Mouse (Mus musculus): ENCODE measurements around the gene Icam1.
A peak's percentile ranks its signal among the peaks of the same experiment; 100 is the strongest.
"Not testable (repeated sequence)": the region's sequence is repeated elsewhere in the genome, so short reads cannot be mapped to it uniquely, and the experiment has no call there.

Icam1 gene

DNA sequence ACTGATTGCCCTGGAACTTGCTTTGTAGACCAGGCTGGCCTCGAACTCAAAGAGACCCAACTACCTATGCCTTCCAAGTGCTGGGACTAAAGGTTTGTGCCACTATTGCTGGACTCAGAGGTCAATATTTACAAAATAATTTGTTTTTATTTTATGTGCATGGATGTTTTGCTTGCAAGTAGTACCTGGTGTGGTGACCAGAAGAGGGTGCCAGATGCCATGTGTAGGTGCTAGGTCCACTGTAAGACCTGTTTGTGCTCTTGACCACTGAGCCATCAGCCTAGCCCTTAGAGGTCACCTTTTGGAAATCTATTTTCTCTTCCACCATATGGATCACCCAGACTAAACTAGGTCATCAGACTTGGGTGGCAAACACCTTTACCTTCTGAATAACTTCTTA, 6.9 kb downstream of the Icam1 start:
- DNase-seq (ENCODE audit: low read depth, low spot score): no peak

DNA sequence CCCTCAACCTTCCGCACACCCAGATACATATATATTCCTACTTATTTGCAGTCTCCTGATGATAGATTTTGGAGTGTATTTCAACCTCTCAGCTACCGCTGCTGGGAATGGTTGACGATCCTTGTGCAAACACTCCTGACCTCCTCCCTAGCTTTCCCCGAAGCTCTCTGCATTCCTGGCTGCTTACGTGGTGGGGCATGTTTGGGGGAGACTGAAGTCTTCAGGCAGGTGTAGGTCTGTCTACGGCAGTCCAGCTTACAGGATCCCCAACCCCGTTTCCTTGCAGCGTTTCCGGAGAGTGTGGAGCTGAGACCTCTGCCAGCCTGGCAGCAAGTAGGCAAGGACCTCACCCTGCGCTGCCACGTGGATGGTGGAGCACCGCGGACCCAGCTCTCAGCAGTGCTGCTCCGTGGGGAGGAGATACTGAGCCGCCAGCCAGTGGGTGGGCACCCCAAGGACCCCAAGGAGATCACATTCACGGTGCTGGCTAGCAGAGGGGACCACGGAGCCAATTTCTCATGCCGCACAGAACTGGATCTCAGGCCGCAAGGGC, 9.5 kb downstream of the Icam1 start:
- no peak for DNase-seq (ENCODE audit: low read depth, low spot score)

DNA sequence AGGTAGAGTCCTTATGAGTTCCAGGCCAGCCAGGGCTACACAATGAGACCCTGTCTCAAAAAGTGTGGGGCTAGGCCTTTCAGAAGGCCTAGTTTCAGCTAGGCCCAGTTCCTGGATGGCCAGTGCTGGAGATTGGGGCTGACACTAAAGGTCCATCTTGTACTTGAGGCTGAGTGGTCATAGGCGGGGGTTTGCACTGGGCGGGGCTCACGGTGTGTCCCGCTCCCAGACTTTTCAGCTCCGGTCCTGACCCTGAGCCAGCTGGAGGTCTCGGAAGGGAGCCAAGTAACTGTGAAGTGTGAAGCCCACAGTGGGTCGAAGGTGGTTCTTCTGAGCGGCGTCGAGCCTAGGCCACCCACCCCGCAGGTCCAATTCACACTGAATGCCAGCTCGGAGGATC, 11.1 kb downstream of the Icam1 start:
- no peak for DNase-seq (ENCODE audit: low read depth, low spot score)

DNA sequence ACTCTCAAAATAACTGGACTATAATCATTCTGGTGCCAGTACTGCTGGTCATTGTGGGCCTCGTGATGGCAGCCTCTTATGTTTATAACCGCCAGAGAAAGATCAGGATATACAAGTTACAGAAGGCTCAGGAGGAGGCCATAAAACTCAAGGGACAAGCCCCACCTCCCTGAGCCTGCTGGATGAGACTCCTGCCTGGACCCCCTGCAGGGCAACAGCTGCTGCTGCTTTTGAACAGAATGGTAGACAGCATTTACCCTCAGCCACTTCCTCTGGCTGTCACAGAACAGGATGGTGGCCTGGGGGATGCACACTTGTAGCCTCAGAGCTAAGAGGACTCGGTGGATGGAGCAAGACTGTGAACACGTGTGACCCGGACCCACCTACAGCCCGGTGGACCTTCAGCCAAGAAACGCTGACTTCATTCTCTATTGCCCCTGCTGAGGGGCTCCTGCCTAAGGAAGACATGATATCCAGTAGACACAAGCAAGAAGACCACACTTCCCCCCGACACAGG, 12.0 kb downstream of the Icam1 start:
- DNase-seq (ENCODE audit: low read depth, low spot score): no peak

DNA sequence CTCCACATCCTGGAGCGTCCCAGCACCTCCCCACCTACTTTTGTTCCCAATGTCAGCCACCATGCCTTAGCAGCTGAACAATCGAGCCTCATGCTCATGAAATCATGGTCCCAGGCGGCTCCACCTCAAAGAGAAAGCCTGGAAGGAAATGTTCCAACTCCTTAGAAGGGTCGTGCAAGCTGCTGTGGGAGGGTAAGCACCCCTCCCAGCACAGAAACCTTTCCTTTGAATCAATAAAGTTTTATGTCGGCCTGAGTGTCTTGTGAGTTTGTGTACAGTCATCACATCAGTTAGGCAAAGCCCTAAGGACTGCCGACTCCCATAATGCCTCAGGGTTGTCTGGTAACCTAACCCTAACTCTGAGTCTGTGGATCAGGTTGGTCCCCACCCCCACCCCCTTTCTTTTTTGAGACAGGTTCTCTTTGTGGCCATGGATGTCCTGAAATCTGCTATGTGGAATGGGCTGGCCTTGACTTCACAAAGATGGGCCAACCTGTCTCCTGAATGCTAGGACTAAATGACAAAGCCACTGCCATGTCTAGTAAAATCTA, 12.8 kb downstream of the Icam1 start:
- no peak for DNase-seq (ENCODE audit: low read depth, low spot score)

DNA sequence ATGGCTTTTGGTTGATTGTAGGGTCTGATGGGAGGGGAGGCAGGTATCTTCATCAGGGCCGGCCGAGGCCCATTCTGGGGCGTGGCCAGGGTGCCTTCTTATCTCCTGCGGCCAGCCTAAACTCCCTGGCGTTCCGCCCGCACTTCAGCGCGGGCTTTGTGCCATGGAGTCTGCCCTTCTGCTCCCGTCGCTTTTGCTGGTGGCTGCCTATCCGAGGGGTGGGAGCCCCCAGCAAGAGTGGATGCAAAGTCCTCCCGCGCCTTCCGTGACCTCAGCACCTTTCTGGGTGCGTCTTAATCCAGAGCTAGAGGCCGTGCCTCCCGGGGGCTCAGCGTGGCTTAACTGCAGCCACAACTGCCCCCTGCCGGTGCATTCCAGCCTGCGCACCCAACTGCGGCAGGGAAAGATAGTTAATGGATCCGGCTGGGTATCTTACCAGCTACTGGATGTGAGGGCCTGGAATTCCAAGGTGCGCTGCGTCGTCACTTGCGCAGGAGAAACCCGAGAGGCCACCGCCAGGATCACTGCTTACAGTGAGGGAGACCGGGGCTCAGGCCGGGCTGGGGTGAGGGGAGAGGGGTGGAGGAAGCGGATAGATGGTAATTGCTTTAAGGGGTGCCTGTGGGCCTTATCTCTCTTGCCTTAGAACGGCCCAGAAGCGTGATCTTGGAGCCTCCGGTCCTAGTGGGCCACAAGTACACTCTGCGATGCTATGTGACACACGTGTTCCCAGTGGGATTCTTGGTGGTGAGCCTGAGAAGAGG, 13.7 kb downstream of the Icam1 start, which contains the start of gene Icam4:
Icam4 (plus strand) TSS at position 83 of the 764 bp plus-strand sequence.
- DNase-seq (ENCODE audit: low read depth, low spot score): peak; percentile 85

DNA sequence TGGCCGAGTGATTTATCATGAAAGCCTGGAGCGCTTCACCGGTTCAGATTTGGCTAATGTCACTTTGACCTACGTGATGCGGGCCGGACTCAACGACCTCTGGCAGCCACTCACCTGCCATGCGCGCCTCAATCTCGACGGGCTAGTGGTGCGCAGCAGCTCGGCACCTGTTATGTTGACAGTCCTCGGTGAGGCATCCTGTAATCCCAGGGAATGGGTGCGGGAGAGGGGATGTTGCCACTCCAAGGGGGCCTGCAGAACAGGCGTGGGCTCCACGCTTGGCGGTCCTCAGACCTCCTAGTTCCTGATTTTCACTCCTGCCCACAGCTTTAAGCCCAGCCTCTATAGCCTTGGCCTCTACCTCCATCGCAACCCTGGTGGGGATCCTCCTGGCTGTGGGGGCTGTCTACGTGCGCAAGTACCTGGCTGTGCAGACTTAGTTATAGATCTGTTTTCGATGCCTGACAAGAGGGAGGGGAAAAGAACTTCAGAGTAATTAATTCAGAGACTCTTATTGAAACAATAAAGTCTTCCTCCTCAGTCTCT, 14.3 kb downstream of the Icam1 start:
- DNase-seq (ENCODE audit: low read depth, low spot score): no peak

DNA sequence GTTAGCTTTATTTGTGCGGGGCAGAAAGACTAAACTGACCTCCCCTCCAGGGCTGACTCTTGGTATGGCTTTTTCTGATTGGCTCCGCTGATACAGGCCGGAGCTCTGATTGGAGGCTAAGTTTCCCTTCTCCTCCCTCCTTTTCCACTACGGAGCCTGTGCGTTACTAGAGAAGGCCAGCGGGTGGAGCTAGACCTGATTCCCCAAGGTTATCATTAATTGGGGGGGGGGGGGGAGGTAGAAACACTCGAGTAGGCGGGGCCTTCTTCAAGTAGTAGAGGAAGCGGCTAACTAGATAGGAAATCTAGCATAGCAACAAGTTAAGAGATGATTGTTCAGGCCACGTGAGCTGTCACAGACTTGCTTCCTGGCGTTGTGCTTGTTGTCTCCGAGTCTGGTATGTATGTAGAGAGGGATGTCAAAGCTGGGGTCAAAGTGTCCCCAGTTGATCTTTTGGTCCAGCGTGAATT, 15.0 kb downstream of the Icam1 start:
- DNase-seq (ENCODE audit: low read depth, low spot score): peak; percentile 90

DNA sequence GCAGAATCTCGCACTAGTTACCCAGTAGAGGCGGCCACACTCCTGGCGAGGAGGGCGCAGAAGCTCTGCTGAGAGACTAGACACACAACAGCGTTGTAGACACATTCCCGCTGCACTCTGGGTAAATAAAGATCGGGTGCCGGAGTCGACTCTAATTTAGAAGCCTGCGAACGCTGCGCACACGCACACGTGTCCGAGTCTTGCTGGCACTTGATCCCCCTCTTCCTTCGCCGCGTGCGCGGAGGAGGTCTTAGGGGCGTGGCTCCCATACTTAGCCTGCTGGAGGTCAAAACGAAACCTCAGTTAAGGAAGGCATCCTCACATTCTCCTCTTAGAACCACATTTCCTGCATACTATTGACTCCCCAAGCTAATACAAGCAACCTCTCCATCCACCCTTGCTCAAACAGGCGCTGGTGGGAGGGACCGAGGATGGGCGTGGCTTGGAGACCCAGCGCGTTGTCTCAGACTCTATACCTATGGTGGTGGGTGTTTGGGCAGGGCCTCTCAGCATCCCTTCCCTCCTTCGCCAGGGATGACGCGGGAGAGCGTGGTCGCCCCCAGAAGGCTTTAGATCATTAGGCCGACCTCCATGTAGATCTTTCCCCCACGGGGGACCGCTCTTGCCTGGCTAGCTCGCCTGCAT, 15.6 kb downstream of the Icam1 start:
- no peak for DNase-seq (ENCODE audit: low read depth, low spot score)

DNA sequence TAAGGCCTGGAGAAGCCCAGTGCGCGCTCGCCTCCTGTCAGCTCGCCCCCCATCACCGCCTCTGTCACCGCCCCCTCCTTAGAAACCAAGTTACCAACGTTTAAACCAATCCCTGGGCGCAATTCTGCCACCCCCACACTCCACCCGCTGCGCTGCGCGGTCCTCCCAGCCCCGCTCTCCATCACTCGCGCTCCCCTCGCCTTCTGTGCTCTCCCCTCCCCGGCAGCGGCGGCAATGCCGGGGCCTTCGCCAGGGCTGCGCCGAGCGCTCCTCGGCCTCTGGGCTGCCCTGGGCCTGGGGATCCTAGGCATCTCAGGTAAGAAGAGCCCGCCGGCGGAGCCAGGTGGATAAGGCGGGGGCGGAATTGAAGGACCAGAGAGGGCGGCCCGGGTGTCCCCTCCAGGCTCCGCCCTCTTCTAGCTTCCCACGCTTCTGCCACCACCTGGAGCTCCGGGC, 16.1 kb downstream of the Icam1 start, which contains the start of gene Icam5:
Icam5 (plus strand) TSS at position 178 of the 456 bp plus-strand sequence.
- DNase-seq (ENCODE audit: low read depth, low spot score): no peak

DNA sequence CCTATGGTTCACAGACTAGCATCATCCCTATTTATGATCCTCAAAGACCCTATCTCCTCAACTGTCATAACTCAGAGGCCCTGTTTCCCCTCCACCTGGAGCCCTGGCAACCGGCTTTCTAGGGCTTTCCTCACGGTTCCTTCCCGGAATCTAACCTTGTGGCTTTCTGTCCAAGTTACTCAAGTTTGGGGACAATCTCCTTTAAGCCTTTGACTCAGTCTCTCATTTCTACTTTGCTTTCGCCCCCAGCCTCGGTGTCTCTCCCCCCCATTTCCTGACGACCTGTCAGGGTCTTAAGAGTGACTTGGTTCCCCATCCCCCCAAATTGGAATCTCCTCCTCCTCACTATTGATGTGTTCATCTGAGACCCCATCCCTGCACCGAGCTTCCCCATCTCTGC, 16.7 kb downstream of the Icam1 start:
- no peak for DNase-seq (ENCODE audit: low read depth, low spot score)

DNA sequence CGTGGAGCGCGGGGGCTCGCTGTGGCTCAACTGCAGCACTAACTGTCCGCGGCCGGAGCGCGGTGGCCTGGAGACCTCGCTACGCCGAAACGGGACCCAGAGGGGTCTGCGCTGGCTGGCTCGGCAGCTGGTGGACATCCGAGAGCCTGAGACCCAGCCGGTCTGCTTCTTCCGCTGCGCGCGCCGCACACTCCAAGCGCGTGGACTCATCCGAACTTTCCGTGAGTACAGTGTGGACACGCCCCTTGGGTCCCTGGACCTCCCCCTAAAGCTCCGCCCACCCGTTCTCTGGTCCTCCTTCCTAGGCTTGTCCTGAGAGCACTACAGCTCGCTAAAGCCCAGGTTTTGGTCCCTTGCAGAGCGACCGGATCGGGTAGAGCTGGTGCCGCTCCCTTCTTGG, 17.4 kb downstream of the Icam1 start:
- peak; percentile 82 for DNase-seq (ENCODE audit: low read depth, low spot score)

DNA sequence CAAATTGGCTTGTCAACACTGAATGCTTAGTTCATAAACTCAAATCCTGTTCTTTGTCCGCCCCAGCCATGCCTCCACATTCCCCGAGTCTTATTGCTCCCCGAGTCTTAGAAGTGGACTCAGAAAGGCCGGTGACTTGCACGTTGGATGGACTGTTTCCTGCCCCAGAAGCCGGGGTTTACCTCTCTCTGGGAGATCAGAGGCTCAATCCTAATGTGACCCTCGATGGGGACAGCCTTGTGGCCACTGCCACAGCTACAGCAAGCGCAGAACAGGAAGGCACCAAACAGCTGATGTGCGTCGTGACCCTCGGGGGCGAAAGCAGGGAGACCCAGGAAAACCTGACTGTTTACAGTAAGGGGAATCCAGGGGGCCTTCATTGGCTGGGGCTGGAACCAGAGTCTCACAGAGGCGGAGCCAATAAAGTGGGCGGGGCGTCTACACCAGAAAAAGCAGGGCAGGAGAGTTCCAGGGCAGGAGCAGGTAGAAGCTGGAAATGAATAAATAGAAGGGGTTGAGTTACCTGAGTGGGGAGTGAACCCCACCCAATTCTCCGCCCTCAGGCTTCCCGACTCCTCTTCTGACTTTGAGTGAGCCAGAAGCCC, 18.8 kb downstream of the Icam1 start:
- no peak for DNase-seq (ENCODE audit: low read depth, low spot score)

DNA sequence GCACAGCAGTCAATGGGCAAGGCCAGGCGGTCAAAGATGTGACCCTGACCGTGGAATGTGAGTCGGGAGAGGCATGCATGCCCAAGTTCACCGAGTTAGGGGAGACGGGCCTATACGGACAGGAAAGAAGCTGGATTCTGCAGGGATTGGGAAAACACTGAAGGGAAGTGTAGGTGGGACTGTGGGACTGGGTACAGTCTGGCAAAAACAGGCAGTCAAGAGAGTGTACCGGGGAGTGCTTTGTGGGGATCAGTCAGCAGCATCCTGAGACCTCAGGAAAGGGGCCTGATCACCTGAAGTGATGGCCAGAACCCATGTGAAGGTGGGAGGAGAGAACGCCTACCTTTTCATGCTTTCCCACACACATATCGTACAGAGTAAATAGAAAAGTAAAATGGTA, 19.8 kb downstream of the Icam1 start:
- DNase-seq (ENCODE audit: low read depth, low spot score): no peak

DNA sequence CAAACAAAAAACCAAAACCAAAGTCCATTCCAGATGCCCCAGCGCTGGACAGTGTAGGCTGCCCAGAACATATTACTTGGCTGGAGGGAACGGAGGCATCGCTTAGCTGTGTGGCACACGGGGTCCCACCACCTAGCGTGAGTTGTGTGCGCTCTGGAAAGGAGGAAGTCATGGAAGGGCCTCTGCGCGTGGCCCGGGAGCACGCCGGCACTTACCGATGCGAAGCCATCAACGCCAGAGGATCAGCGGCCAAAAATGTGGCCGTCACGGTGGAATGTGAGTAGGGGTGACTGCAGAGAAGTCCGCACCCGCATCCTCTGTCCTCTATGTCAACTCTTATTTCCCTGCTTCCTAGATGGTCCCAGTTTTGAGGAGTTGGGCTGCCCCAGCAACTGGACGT, 20.4 kb downstream of the Icam1 start:
- no peak for DNase-seq (ENCODE audit: low read depth, low spot score)

DNA sequence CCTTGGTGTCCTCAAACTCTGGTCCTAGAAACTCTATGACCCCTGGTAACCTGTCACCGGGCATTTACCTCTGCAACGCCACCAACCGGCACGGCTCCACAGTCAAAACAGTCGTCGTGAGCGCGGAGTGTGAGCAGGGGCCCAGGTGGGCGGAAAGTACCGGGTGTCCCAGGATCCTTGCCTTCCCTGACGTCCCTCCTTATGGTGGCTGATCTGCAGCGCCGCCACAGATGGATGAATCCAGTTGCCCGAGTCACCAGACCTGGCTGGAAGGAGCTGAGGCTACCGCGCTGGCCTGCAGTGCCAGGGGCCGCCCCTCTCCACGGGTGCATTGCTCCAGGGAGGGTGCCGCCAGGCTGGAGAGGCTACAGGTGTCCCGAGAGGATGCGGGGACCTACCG, 20.9 kb downstream of the Icam1 start:
- no peak for DNase-seq (ENCODE audit: low read depth, low spot score)

DNA sequence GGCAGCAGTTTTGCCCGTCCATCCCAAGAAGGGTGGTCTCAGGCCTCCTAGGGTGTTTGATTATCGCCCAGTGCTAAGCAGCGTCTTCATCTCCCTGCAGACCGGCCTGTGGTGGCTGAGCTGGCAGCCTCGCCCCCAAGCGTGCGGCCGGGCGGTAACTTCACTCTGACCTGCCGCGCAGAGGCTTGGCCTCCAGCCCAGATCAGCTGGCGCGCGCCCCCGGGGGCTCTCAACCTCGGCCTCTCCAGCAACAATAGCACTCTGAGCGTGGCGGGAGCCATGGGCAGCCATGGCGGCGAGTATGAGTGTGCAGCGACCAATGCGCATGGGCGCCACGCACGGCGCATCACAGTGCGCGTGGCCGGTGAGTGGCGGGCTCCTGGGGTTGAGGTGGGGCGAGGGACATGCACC, 21.7 kb downstream of the Icam1 start:
- no peak for DNase-seq (ENCODE audit: low read depth, low spot score)

DNA sequence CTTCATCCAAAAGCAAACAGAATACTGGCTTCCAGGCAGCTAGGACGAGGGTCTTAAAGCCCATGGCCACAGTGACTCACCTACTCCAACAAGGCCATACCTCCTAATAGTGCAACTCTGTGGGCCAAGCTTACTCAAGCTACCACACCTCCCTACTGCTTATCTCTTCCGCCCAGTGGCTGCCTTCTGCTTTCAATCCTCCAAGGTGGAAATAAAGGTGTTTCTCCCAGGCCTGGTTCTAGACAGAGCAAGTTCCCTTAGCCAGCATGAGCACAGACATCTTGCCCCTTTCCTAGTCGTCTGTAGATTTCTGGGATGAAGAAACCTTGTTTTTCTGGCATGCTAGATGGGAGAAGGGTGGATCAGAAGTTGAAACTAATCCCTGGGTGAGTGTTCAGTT, 24.0 kb downstream of the Icam1 start:
- no peak for DNase-seq (ENCODE audit: low read depth, low spot score)

DNA sequence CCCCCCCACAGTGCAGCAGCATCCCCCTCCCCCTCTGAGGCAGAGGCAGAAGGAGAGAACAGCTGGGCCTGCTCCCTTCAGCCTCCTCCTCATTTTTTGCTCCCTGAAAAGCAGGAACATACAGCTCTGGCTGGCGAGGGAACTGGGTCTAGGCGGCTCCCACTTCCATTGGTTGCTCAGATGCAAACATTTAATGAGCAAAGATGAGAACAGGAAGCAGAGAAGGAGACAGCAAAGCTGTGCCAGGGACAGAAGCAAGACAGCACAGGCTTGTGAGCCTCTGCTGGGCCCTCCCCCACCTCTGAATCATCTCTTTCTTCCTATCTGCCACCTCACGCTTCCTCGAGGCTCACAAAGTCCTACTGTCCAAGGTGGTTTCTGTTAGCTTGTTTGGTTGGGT, 25.5 kb downstream of the Icam1 start:
- no peak for DNase-seq (ENCODE audit: low read depth, low spot score)

DNA sequence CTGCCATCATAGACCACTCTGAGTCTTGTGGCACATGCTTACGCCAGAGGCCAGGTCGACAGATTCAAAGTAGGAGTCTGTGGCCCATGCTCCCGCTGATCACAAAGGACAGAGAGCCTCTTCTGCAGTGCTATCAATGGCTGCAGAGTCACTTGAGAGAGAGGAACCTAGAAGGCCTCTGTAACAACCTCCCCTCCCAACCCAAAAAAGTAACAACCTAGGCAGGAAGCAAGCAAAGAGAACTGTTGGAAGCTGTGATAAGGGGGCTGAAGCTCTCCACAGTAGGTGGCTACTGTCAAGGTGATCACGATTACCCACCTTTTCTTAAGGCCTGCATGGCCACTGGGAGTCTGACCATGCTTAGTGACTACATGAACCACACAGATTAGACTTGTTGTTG, 27.8 kb downstream of the Icam1 start:
- no peak for DNase-seq (ENCODE audit: low read depth, low spot score)

DNA sequence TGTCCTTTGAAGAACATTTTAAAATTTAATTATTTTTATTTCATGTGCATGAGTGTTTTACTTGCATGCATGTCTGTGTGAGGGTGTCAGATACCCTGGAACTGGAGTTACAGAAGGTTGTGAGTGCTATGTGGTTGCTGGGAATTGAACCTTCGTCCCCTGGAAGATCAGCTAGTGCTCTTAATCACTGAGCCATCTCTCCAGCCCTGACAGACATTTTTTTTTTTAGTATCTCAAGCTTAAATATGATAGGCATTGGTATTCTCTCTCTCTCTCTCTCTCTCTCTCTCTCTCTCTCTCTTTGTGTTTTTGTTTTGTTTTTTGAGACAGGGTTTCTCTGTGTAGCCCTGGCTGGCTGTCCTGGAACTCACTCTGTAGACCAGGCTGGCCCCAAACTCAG, 29.0 kb downstream of the Icam1 start:
- not testable (repeated sequence) for DNase-seq (ENCODE audit: low read depth, low spot score)

DNA sequence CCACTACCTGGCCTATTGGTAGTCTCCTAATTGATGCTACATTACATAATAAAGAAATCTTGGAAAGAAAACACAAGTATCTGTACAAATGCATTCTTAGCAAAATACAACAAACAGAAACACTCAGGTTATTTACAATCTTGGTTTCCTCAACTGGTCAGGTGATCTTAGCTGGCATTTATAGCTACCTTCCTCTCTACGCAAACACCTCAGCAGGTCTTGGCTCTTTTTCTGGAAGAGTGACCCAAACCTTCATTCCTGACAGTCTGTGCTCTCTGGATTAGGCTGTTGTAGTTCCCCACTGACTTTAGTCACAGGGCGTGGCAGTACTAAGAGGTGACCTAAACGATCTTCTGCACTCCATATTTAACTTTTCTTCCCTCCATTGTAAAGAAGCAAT, 29.4 kb downstream of the Icam1 start:
- DNase-seq (ENCODE audit: low read depth, low spot score): no peak
